Mouse (Mus musculus): Measurements from ENCODE around the gene Nhsl1.

Nhsl1 gene

GRCm38 (mm10) chr10:18488239-18488803, 169.5 kb downstream of the Nhsl1 start:
- DNase-seq (ENCODE audit: low spot score in 2 of 2), result no peak

DNA sequence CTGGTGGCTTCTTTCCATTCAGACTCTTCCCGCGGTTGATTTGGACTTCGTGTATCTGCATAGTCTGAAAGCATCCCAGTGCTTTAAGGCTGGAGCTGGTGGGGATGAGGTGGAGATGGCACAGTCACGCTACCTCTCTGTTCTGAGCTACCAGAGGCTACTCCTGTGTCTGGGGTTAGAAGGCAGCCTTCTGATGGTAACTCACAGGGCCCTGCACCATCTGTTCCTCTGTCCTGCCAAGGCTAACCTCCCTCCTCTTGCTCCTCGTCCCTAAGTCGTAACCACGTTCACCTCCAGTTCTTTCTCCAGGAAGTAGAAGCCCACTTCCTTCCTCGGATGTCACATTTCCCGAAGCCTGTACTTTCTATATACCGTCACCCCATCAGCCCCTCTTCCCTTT, 171.2 kb downstream of the Nhsl1 start:
- no peak for DNase-seq (ENCODE audit: low spot score in 2 of 2)

DNA sequence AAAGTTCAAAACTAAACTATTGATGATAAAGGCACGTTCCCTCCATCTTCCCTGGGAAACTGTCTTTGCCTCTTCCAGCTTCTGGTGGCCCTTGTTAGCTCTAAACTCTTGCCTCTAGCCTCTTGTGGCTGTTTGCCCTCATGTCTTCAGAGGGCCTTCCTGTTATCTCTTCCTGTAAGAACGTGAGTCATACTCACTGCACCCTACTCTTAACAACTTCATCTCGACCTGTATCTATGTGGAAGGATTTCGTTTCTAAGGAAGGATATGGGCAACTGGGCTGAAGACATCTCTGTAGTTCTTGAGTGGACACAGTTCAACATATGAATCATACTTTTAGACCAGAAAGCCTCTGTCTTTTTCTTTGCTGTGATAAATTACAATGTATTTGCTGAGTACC, 173.2 kb downstream of the Nhsl1 start:
- DNase-seq (ENCODE audit: low spot score in 2 of 2), result no peak

DNA sequence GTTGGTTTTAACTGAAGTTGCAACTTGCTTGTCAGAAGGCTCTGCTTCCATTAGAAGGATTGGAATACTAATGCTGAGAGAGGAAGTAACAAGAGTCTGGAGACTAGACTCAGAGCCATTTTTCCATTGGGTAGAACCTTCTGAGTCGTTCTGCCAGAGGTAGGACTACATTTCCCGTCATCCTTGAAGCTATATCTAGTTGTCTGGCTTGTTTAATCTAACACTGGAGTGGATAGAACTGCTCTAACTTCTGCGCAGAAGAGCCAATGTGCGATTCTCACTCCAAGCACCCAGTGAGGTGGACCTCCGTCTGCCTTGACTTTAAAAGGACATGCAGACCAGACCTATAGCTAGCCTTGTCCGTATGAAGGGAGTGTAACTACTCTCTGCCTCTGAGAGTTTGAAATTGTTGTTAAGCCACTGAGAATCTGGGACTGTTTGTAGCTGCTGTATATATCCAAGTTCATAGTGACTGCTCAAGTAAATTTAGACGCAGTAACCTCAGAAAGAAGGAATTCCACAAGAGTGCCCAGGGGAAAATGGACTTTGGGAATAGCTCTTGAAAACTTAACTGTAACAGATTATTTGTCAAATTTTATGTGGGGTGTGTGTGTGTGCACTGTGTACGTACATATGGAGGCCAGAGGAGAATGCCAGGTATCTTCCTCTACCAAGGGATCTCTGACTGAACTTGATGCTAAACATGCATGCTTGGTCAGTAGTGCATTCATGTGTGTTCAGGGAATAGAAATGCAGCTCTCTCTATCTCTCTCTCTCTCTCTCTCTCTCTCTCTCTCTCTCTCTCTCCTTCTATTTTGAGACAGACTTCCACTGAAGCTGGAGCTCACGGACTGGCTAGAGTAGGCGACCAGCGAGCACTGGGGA, 174.5 kb downstream of the Nhsl1 start:
- DNase-seq (ENCODE audit: low spot score in 2 of 2), result no peak

GRCm38 (mm10) chr10:18494249-18494648, 175.5 kb downstream of the Nhsl1 start:
- no peak for DNase-seq (ENCODE audit: low spot score in 2 of 2)

- DNase-seq (ENCODE audit: low spot score in 2 of 2), result no peak
Observed at GRCm38 (mm10) chr10:18497066-18497465, 178.3 kb downstream of the Nhsl1 start.

- DNase-seq (ENCODE audit: low spot score in 2 of 2), result no peak
Observed at GRCm38 (mm10) chr10:18501997-18502396, 183.2 kb downstream of the Nhsl1 start.

GRCm38 (mm10) chr10:18505690-18506089, 186.9 kb downstream of the Nhsl1 start:
- no peak for DNase-seq (ENCODE audit: low spot score in 2 of 2)

DNA sequence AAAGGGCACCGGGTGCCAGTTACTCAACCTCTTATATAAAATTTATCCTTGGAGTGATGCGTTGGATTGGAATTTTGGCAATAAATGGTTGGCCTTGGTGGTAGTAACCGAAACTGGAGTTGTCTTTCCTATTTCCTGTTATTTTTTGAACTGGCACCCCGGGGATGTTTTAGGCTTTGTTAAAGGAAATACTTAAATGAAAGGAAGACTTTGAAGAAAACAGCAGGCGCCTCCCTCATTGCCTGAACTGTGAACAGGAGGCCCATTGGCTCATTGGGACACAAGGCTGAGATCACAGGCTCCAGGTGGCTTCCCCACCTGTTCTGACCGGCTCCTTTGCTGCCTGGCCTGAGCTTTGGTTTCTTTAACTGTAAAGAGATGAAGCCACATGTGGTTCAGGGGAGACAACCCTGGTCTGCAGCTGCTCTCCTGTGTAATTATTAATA, 187.7 kb downstream of the Nhsl1 start:
- no peak for DNase-seq (ENCODE audit: low spot score in 2 of 2)

- DNase-seq (ENCODE audit: low spot score in 2 of 2), result no peak
Observed at GRCm38 (mm10) chr10:18507869-18508473, 189.2 kb downstream of the Nhsl1 start.

- peak; percentile 60 to 76 for DNase-seq (ENCODE audit: low spot score in 2 of 2)
Observed at GRCm38 (mm10) chr10:18508586-18508985, 189.8 kb downstream of the Nhsl1 start.

DNA sequence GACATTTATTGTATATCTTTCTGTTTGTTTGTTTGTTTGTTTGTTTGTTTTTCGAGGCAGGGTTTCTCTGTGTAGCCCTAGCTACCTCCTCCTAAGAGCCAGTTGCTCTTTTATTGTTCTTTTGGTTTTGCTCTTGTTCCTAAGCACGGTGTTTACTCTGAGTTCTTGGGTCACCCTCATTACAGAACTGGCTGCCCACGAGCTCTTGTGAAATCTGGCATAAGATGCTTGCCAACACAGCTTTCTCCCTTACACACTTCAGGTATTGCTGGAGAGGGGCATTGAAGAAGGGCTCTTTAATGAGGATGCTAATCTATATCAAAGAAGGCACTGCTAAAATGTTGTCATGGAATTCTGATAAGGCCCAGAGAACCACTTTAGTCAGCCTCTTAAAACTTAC, 191.9 kb downstream of the Nhsl1 start:
- no peak for DNase-seq (ENCODE audit: low spot score in 2 of 2)

DNA sequence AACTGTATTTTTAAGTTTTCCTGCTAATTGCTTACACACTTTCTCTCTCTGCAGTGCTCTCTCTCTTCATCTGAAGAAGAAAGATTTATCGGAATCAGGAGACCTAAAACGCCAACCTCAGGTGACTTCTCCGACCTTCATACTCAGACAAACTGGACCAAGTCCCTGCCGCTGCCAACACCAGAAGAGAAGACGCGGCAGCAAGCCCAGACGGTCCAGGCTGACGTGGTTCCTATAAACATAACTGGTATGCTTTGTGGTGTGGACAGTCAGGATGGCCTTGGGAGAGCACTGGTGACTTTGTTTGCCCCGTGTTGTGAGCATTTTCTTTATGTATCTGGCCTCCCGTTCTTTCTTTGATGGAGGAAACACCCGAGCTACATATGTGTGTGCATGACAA, 192.7 kb downstream of the Nhsl1 start:
- no peak for DNase-seq (ENCODE audit: low spot score in 2 of 2)

DNA sequence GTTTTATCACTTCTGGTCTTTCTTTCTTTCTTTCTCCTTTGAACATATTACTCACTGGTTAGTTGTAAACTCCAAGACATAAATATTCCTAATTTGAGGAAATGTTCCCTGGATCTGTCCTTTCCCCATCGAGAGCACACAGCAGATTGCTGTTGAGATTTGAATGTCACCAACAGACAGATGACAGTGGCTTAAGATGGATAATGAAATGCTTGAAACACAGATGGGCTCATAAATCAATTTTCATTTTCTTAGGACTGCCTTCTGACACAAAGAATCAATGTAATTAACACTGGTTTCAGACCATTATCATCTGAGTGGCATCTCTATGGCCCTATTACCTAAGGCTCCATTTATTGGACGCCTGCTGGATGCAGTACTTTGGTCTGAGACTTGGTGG, 203.8 kb downstream of the Nhsl1 start:
- no peak for DNase-seq (ENCODE audit: low spot score in 2 of 2)

DNA sequence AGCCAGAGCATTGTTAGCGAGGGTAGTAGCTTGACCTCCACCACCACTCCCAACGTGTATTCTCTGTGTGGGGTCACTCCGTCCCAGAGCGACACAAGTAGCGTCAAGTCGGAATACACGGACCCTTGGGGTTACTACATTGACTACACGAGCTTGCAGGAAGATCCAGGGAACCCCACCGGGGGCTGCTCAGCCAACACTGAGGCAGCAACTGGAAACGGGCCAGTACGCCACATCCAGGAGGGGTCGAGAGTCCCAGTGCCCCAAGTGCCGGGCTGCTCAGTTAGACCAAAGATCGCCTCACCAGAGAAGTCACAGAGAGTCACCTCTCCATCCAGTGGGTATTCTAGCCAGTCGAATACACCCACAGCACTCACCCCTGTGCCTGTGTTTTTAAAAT, 206.5 kb downstream of the Nhsl1 start:
- no peak for DNase-seq (ENCODE audit: low spot score in 2 of 2)

DNA sequence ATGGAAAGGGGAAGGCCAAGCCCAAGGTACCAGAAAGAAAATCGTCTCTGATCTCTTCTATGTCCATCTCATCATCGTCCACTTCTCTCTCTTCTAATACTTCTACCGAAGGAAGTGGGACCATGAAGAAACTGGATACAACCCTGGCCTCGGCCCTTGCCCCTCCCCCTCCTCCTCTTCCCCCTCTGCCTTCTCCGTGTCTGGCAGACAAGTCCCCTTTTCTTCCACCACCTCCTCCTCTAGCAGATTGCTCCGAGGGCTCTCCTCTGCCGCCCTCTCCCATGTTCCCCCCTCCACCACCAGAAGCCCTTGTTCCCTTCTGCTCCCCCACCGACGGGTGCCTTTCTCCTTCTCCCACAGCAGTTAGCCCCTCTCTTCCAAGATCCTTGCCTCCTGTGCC, 206.9 kb downstream of the Nhsl1 start:
- DNase-seq (ENCODE audit: low spot score in 2 of 2), result no peak

DNA sequence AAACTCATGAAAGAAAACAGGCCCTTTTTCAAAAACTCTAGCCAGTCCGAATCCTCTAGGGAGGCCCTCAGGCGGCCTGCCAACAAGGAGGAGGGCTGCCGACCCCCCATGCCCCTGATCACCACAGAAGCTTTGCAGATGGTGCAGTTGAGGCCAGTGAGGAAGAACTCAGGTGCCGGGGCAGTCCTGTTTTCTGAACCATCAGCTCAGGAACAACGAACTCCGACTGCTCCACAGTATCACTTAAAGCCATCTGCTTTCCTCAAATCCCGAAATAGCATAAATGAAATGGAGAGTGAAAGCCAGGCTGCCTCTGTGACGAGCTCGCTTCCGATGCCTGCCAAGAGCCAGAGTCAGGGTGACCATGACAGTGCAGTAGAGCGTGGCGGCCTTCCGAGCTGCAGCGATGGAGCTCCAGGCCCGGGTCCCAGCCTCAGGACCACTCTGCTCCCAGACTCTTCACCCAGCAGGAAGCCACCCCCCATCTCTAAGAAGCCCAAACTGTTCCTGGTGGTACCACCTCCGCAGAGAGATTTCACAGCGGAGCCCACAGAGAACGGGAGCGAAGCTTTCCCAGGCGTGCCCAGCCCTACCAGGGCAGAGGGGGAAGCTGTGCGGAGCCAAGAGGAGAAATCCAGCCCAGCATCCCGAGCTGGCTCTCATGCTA, 207.5 kb downstream of the Nhsl1 start:
- peak; percentile 44 to 61 for DNase-seq (ENCODE audit: low spot score in 2 of 2)

DNA sequence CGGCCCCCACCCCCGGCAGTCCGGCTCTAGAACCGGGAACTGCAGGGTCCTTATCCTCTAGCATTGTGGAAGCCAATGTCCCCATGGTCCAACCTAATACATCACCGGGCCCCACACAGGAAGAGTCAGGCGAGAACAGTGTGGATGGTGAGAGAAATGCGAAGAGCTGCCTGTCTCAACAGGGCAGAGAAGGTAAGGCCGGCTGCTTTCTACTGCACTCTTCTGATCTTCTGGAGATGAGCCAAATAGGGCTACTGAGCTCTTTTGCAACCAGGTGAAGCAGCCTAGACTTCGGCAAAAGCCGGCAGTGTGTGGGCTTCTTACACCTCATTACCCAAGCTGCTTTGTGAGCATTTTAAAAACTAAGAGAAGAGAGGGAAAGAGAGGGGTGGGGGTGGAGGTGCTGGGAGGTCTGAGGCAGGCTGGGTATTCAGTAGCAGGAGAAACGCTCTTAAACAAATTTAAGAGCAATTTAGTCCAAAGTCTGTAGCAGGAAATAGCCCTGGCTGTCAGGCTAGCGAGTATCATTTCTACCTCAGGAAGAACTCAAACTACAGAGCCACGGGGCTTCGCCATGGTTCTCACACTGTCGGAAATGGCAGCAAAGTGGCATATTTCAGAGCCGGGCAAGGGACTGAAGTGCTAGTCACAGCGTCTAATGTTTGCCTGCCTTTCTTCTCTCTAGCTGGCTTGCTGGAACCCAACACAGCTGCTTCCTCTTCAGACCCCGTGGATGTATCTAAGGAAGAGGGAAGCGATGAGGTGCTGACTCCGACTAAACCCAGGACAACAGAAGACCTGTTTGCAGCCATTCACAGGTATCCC, 208.3 kb downstream of the Nhsl1 start:
- peak; percentile 37 to 47 for DNase-seq (ENCODE audit: low spot score in 2 of 2)

- no peak for DNase-seq (ENCODE audit: low spot score in 2 of 2)
Observed at GRCm38 (mm10) chr10:18527766-18528165, 209.0 kb downstream of the Nhsl1 start.

DNA sequence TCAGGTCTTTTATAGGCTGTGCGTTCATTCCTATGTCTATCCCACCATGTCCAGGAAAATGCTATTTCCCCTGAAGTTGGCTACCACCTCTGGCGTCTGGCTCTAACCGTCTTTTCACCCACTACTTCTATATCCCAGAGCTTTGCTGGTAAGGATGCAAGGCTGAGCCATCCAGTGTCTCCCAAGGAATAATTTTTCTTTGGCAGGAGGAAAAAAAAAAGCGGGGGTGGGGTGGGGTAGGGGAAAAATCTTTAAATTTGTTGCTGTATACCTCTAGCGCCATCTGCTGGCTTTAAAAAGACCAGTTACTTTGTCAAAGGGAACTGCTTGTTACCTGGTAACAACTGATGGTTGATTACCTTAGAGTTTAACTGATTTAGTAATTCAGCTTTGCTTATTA, 209.7 kb downstream of the Nhsl1 start:
- peak; percentile 60 to 66 for DNase-seq (ENCODE audit: low spot score in 2 of 2)

DNA sequence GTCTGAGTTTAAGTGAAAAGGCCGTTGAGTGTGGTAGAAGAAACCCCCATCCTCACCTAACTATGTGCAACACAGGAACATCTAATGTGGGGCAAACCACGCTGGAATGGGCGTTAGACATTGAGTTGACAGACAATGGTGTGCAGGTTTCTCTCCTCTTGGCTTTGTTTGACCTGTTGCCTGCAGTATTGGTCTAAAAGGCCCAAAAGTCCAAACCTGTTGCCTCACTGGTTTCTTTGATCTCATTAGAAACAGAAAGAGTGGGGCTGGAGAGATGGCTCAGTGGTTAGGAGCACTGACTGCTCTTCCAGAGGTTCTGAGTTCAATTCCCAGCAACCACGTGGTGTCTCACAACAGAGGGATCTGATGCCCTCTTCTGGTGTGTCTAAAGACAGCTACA, 210.4 kb downstream of the Nhsl1 start:
- no peak for DNase-seq (ENCODE audit: low spot score in 2 of 2)

DNA sequence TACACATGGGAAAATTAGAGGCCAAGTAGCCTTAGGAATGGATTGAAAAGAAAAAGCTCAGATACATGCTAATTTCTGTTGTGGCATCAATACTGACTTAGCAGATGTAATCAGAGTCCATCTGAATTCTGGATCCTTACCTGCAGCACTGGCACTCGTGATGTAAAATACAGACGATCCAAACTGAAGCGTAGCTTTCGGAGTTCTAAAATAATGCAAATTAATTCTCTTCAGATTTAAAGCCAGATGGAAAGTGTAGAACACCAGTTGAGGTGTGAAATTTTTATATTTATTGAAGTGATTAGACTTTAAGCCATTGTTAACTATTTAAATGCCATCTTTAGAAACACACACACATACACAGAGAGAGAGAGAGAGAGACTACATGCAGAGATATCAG, 211.4 kb downstream of the Nhsl1 start:
- no peak for DNase-seq (ENCODE audit: low spot score in 2 of 2)

Data from right cerebral cortex, postnatal 10 days (tissue).